Mouse (Mus musculus): Measurements from ENCODE around the gene Slc23a4.

- TF ChIP-seq POLR2A (IDR thresholded peaks at IDR 0.05; ENCODE audit: low read depth, low read length) (no peak), CTCF (IDR thresholded peaks at IDR 0.05; ENCODE audit: extremely low read depth, insufficient read length, insufficient replicate concordance, low read depth, low read length) (no peak)
Measured at GRCm38 (mm10) chr6:35002261-35002669, 14.1 kb upstream of the Slc23a4 start.

Measured in small intestine, adult 2 months (tissue).